Mouse (Mus musculus) stomach, embryonic 16.5 days (tissue): ENCODE data around the gene Atp5mpl. TPM values are rescaled to one million over a fixed set of nuclear protein-coding genes. Genes with fewer than 3 reads are reported as not detected.
A peak's percentile ranks its signal among the peaks of the same experiment; 100 is the strongest.
"Not testable (repeated sequence)": the region's sequence is repeated elsewhere in the genome, so short reads cannot be mapped to it uniquely, and the experiment has no call there.

Experiments
- ATAC-seq: fragments of 200-750 bp; cut with Nextera tagmentation; 2 replicates; pipeline ENCODE4 v1.8.0; 2017; ENCODE audit warnings: moderate number of reproducible peaks, moderate TSS enrichment; ENCODE audit not compliant: insufficient read depth, low FRiP score
- H3K27ac ChIP-seq: fragments of 300-500 bp; sonication (generic); 2 replicates; pipeline ENCODE4 v1.5.1; 2014; ENCODE audit warnings: low read length
- H3K27me3 ChIP-seq: fragments of 300-500 bp; sonication (generic); 2 replicates; pipeline ENCODE4 v1.6.1; 2014; ENCODE audit warnings: low read length, control low read depth, mixed read lengths; ENCODE audit not compliant: control insufficient read depth, insufficient read depth
- H3K36me3 ChIP-seq: fragments of 300-500 bp; sonication (generic); 2 replicates; pipeline ENCODE4 v1.6.1; 2014; ENCODE audit warnings: low read length; ENCODE audit not compliant: control insufficient read depth, insufficient read depth
- H3K4me1 ChIP-seq: fragments of 300-500 bp; sonication (generic); 2 replicates; pipeline ENCODE4 v1.6.1; 2014; ENCODE audit warnings: low read length, control low read depth, mixed read lengths; ENCODE audit not compliant: control insufficient read depth, insufficient read depth
- H3K4me2 ChIP-seq: fragments of 300-500 bp; sonication (generic); 2 replicates; pipeline ENCODE4 v1.6.1; 2014; ENCODE audit warnings: low read depth, low read length, mixed read lengths
- H3K4me3 ChIP-seq: fragments of 300-500 bp; sonication (generic); replicated peaks from 2 replicates; pipeline ENCODE4 v1.5.1; 2014; ENCODE audit warnings: mild to moderate bottlenecking, low read length
- H3K9ac ChIP-seq: fragments of 300-500 bp; sonication (generic); 2 replicates; pipeline ENCODE4 v1.6.1; 2014; ENCODE audit warnings: low read length
- H3K9me3 ChIP-seq: fragments of 300-500 bp; sonication (generic); replicated peaks from 2 replicates; pipeline ENCODE4 v1.6.1; 2016; ENCODE audit warnings: low read length, control low read depth; ENCODE audit not compliant: control insufficient read depth
- WGBS: fragments of 180-500 bp; shearing (Covaris S2); extraction: QIAGEN DNeasy Blood & Tissue Kit; methylation state at CpG from one replicate; pipeline ENCODE4 v1.1.7; 2014; 5-methylcytosine and 5-hydroxymethylcytosine counted together
- polyA plus RNA-seq: library from polyadenylated mRNA; unstranded; fragments of >200 nt; fragmentation: Nextera tagmentation; extraction: Ambion mirVana; gene quantifications from 2 replicates; pipeline ENCODE4 v1.2.1, GENCODE M21; 2015

Atp5mpl gene
- polyA plus RNA-seq, 1 experiment from 2014 or later, result 711 TPM

DNA sequence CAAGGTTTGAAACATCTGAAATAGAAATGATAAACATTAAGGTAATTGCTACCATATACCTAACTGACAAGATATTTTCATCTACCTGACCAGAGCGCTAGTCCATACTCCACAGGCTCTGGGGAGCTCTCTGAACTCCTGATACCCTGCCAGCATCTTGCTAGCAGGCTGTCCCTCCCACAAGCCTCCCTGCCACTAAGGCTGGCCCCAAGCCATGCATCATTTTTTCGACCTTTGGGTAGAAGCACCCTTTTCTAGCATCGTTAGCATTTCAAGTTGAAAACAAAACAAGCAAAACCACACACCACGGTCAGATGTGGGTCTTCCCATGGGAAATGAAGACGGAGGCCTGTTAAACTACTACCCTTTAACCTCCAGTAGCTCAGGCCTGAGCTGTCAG, 3.4 kb downstream of the Atp5mpl start:
- H3K36me3 ChIP-seq, result peaks cover 13% of the 10 kb centered on the region
- H3K4me3 ChIP-seq, result no peak overlapping the region
- H3K27ac ChIP-seq, result no peak overlapping the region
- no peaks in the 10 kb centered on the region for H3K9me3 ChIP-seq
- no peaks in the 10 kb centered on the region for H3K27me3 ChIP-seq
- no peak for ATAC-seq
- no peak overlapping the region for H3K4me2 ChIP-seq
- H3K9ac ChIP-seq, result no peak overlapping the region
- 86% methylated on average over 5 of the region's 5 CpGs for WGBS
- H3K4me1 ChIP-seq, result peaks cover 8% of the 10 kb centered on the region

DNA sequence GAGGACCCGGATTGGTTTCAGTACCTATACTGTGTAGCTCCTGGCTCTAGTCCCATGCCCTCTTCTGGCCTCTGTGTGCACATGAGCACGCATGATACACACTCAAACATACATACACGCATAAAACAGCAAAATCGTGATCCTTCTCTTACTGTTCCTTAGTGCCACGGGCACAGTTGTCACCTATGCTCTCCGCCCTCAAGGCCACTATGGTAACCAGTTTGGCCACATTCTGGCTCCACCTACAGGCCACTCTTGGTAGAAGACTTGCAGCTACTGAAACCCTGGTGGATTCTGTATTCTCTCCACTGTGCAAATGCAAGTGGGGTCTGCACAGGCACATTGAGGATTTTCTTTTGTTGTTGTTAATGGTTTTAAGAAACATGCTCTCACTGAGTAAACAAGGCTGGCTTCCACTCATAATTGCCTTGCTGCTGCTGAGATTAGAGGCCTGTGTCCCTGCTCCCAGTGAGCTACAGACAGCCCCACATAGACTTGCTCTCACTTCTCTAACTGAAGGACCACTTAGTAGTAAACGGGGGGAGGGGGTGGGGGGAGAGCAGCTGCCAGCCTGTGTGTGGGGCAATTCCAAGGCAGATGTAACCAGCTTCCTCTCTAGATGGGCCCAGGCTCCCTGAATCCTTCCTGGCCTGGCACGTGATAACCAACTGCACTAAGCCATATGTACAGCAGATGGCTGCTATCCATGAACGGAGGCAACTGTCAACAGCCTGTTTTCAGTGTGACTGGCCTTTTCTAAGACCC, 8.5 kb downstream of the Atp5mpl start:
- H3K27ac ChIP-seq, result no peak overlapping the region
- no peaks in the 10 kb centered on the region for H3K4me1 ChIP-seq
- H3K4me2 ChIP-seq, result no peak overlapping the region
- H3K9ac ChIP-seq, result no peak overlapping the region
- peaks cover 13% of the 10 kb centered on the region for H3K36me3 ChIP-seq
- no peak overlapping the region for H3K4me3 ChIP-seq
- H3K9me3 ChIP-seq, result no peaks in the 10 kb centered on the region
- 40% methylated on average over 9 of the region's 9 CpGs for WGBS
- ATAC-seq, result peak; percentile 67
- no peaks in the 10 kb centered on the region for H3K27me3 ChIP-seq

DNA sequence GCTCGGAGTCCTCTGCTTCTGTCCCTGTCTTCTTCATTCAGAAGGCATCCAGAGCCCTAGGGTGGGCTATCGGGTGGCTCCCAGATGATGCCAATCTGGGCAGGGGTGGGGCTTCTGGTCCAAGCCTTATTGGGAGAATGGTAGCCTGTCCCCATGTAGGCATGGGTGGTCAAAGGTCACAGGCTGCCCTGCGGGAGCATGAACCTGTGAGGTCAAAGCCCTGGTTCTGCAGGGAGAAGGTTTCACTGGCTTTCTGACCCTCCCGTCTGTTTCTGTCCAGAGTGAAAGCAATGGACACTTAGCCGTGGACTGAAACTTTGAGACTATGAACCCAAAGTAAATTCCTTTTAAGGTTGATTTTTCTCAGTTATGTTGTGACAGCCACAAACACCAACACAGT, 10.6 kb downstream of the Atp5mpl start:
- Histone ChIP-seq H3K9ac (no peak overlapping the region), H3K4me3 (no peak overlapping the region), H3K4me2 (no peak overlapping the region), H3K4me1 (peaks cover 6% of the 10 kb centered on the region; the same call in 1 of the 2 replicates), H3K27me3 (no peaks in the 10 kb centered on the region), H3K9me3 (no peaks in the 10 kb centered on the region), H3K27ac (no peak overlapping the region), H3K36me3 (peaks cover 13% of the 10 kb centered on the region)
- WGBS, result 76% methylated on average over 5 of the region's 5 CpGs
- ATAC-seq, result no peak

DNA sequence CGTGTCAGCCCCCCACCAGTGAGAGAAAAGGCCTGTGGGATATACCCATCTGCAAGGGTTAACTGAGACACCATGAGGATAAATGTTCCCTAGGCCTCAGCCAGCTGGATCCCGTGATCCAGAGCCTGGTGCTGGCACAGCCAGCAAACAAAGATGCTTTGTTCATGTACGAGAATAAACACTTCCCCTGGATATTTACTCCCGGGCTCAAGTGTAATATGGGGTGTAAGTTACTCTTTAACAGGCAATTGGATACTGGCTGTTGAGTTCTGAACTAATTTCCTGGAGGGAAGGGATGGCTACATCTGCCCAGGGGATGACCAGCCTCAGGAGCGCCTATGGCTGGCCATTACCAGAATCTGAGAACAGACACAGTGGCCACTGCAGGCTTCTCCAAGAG, 15.1 kb downstream of the Atp5mpl start:
- Histone ChIP-seq H3K27ac (peak overlapping the region; percentile 48), H3K27me3 (no peaks in the 10 kb centered on the region)
- 24% methylated on average over 5 of the region's 5 CpGs for WGBS

DNA sequence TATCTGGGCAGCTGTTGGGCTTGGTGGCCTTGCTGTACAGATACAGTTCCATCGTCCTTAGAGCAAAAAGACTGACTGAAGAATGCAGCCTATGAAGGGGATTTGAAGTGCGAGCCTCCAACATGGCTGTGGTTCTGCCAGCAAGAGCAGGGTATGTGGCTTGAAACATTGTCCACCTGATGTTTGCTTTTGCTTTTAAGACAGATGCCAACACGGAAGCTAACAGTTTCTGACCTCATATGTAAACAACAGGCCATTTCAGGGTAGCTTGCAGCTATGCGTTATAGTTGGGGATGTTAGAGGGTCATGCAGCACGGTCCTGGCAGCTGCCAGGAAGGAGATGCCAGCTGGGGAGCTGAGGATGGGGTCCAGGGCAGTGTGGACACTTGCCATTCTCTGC, 16.3 kb downstream of the Atp5mpl start:
- H3K9ac ChIP-seq, result no peak overlapping the region
- H3K9me3 ChIP-seq, result no peaks in the 10 kb centered on the region
- no peaks in the 10 kb centered on the region for H3K27me3 ChIP-seq
- H3K4me2 ChIP-seq, result no peak overlapping the region
- H3K4me3 ChIP-seq, result no peak overlapping the region
- H3K27ac ChIP-seq, result no peak overlapping the region
- 47% methylated on average over 5 of the region's 5 CpGs for WGBS
- peaks cover 18% of the 10 kb centered on the region for H3K4me1 ChIP-seq
- no peaks in the 10 kb centered on the region for H3K36me3 ChIP-seq
- ATAC-seq, result no peak

More for the DNA sequence above, 15.1 kb downstream of the Atp5mpl start:
- peaks cover 10% of the 10 kb centered on the region; the same call in 1 of the 2 replicates for H3K4me1 ChIP-seq
- no peak overlapping the region for H3K4me2 ChIP-seq
- H3K36me3 ChIP-seq, result no peaks in the 10 kb centered on the region
- no peak overlapping the region for H3K9ac ChIP-seq
- H3K9me3 ChIP-seq, result no peaks in the 10 kb centered on the region
- peak; percentile 42 for ATAC-seq
- H3K4me3 ChIP-seq, result no peak overlapping the region

DNA sequence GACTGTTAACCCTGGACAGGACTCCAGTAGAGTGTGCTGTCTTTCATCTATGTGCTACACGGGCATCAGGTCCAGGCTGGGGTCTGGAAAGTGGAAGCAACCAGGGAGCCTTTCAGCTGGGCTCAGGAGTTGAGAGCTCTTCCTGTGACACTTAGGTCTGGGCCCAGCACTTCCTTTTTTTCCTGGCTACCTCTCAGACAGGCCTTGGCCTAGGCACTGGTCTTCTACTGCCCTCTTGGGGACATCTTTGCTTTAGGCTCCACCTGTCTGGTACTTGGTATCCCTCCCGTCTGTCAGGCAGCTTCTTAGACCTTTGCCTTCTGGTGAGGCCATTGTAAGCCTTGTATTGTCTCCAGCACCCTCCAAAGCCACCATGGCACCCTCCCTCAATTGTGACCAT, 20.1 kb downstream of the Atp5mpl start:
- Histone ChIP-seq H3K27ac (peak overlapping the region; percentile 66), H3K4me3 (no peak overlapping the region), H3K4me2 (no peak overlapping the region), H3K9ac (no peak overlapping the region), H3K27me3 (no peaks in the 10 kb centered on the region), H3K9me3 (no peaks in the 10 kb centered on the region), H3K36me3 (no peaks in the 10 kb centered on the region), H3K4me1 (peaks cover 36% of the 10 kb centered on the region)
- 48% methylated on average over 2 of the region's 2 CpGs for WGBS
- peak; percentile 56; the same call in 1 of the 2 replicates for ATAC-seq

DNA sequence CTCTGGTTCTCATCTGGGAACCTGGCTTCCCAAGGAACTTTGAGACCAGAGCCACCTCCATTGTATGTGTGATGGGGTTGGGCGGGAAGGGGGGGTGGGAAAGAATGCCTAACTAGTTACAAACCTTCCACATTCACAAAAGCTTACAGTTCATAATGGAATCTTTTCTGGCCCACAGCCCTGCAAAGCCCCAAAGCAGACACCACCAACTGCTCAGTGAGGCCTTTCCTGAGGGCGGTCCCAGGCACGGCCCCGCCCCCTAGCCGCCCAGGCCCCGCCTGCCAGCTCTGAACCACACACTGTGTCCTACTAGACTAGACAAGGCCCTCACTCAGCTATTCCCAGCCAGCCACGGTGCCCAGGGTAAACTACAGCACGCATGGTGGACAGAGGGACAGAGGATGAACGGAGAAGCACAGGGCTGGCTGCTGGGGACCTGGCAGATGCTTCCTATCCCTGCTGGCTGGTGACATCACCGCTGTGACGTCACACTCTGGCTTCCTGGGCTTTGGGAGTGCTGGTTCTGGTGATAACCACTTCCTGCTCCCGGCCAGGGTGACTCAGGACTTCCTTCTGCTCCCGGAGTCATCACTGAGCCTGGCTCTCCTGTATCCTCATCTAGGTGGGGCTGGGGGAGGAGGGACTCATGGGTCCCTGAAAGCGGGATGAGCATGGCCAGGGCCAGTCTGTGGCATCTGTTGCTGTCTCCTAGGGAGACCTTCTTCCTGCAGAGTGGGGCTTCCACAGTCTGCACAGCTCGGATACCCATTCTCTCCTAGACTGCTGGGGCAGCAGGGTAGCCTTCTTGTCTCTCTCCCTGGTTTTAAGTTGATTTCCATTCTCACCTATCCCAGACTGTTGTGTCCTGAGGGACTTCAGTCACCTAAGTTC, 20.8 kb downstream of the Atp5mpl start:
- 61% methylated on average over 7 of the region's 15 CpGs for WGBS
- H3K9me3 ChIP-seq, result not testable (repeated sequence)

DNA sequence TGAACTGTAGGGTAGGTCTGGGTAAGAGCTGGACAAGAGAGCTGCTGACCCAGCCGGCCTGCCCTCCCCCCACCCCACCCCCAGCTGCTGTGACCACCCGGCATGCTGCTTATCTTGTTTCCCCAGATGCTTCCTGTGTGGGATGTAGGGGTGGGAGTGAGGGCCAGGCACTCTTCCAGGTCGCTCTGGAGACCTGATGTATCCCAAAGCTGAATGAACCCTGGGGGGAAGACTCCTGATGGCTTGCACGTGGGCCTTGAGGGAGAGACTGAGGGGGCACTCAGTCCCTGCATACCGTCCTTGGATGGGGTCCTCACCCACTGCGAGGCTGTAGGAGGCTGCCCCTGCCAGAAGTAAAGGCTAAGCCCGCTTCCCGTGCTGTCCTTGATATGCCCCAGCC, 21.7 kb downstream of the Atp5mpl start:
- Histone ChIP-seq H3K4me1 (peaks cover 32% of the 10 kb centered on the region), H3K27me3 (no peaks in the 10 kb centered on the region), H3K27ac (peak overlapping the region; percentile 74), H3K9ac (peak overlapping the region; percentile 31), H3K36me3 (no peaks in the 10 kb centered on the region), H3K4me2 (no peak overlapping the region), H3K9me3 (no peaks in the 10 kb centered on the region), H3K4me3 (no peak overlapping the region)
- peak; percentile 6; the same call in 1 of the 2 replicates for ATAC-seq
- WGBS, result 30% methylated on average over 8 of the region's 8 CpGs

More for the DNA sequence above, 20.8 kb downstream of the Atp5mpl start:
- H3K4me2 ChIP-seq, H3K27me3 ChIP-seq, H3K36me3 ChIP-seq, H3K4me3 ChIP-seq: not testable (repeated sequence)
- ATAC-seq, result peak; percentile 75
- Histone ChIP-seq H3K9ac (peak overlapping the region; percentile 31; the same call in 1 of the 2 replicates), H3K27ac (peak overlapping the region; percentile 74), H3K4me1 (peaks cover 35% of the 10 kb centered on the region)
